Mouse (Mus musculus): ENCODE measurements around the gene Serpinb1a.

GRCm38 (mm10) chr13:32831505-32832273 lies 19.3 kb downstream of the Serpinb1a start:
- TF ChIP-seq GATA1 (IDR thresholded peaks at IDR 0.05; ENCODE audit: low read length) (no peak), TAL1 (IDR thresholded peaks at IDR 0.05; ENCODE audit: low read length) (no peak)
